ENCODE assay signal across 15 mouse cellular contexts in the genomic region with DNA sequence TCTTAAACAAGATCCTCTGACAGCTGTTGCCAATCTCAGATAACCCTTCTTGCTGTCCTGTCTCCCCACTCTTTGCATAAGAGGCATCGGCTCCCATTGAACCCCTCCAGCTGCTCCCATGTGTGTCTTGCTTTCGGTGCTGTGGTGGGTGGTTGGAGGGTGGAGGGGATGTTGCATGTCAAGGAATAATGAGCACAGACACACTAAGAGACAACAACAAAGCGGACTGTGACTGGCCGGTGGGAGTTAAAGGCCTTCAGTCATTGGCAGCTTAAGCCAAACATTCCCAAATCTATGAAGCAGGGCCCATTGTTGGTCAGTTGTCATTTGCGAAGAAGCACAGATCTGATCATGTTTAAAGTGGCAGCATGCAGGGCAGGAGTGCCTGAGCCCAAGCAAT. TPM values are rescaled to one million over a fixed set of nuclear protein-coding genes. Genes with fewer than 3 reads are reported as not detected.
"Had no signal": no experiment of that assay in that cellular context is flagged by ENCODE, and none has a peak within 500 bp of the region (broad histone marks: within the 10 kb centered on the region; RNA-seq: fewer than 3 reads in every experiment).

No protein-coding gene starts in this region.

- H3K36me3 ChIP-seq: liver, embryonic 13.5 days had no signal

- H3K4me1 ChIP-seq: kidney, embryonic 15.5 days; liver, embryonic 13.5 days had no signal

- H3K9me3 ChIP-seq: kidney, embryonic 15.5 days; liver, embryonic 13.5 days had no signal

- DNase-seq: kidney, postnatal 10 days; kidney, postnatal 36 days; layer of hippocampus, postnatal 36 days; liver, embryonic 13.5 days; lung, adult 2 months; lung, postnatal 14 days; midbrain, embryonic 14.5 days; thymus, adult 2 months; thymus, postnatal 14 days; thymus, postnatal 4 days had no signal

- H3K9ac ChIP-seq: kidney, embryonic 15.5 days; liver, embryonic 13.5 days had no signal

- H3K4me3 ChIP-seq: kidney, embryonic 15.5 days; left cerebral cortex, adult 2 months; liver, embryonic 13.5 days had no signal

- H3K4me2 ChIP-seq: kidney, embryonic 15.5 days; liver, embryonic 13.5 days had no signal

- H3K27ac ChIP-seq: kidney, embryonic 15.5 days; left cerebral cortex, adult 2 months; liver, embryonic 13.5 days; macrophage had no signal

RNA-seq across cellular contexts. Expression of a gene that starts 29.0 kb away (rescaled TPM):
- polyA plus RNA-seq: liver, adult 2 months; lung, adult 2 months; lung, embryonic 16.5 days; macrophage had no signal
